Mouse (Mus musculus) hindbrain, embryonic 11.5 days (tissue): ENCODE results near the gene Tmem107. TPM values are rescaled to one million over a fixed set of nuclear protein-coding genes. Genes with fewer than 3 reads are reported as not detected.

Source experiments
- ATAC-seq: fragments of 200-750 bp; cut with Nextera tagmentation; 2 replicates; pipeline ENCODE4 v1.8.0; 2017; ENCODE audit warnings: mild to moderate bottlenecking, moderate TSS enrichment, moderate library complexity; ENCODE audit not compliant: low FRiP score
- DNase-seq: peaks from one replicate; pipeline ENCODE4 v3.0.0-alpha.2; 2015; ENCODE audit warnings: low spot score
- H3K27ac ChIP-seq: fragments of 300-500 bp; sonication (generic); 2 replicates; pipeline ENCODE4 v1.5.1; 2014; ENCODE audit warnings: mild to moderate bottlenecking, low read depth, low read length
- H3K27me3 ChIP-seq: fragments of 300-500 bp; sonication (generic); 2 replicates; pipeline ENCODE4 v1.6.1; 2014; ENCODE audit warnings: mild to moderate bottlenecking, low read length, moderate library complexity, mixed read lengths; ENCODE audit not compliant: control insufficient read depth, insufficient read depth
- H3K36me3 ChIP-seq: fragments of 300-500 bp; sonication (generic); 2 replicates; pipeline ENCODE4 v1.6.1; 2014; ENCODE audit warnings: mild to moderate bottlenecking, low read length, moderate library complexity, mixed read lengths; ENCODE audit not compliant: control insufficient read depth, insufficient read depth
- H3K4me1 ChIP-seq: fragments of 300-500 bp; sonication (generic); replicated peaks from 2 replicates; pipeline ENCODE4 v1.6.1; 2014; ENCODE audit warnings: low read length, mixed read lengths; ENCODE audit not compliant: control insufficient read depth, insufficient read depth
- H3K4me2 ChIP-seq: fragments of 300-500 bp; sonication (generic); replicated peaks from 2 replicates; pipeline ENCODE4 v1.6.1; 2014; ENCODE audit warnings: mild to moderate bottlenecking, low read depth, low read length
- H3K4me3 ChIP-seq: fragments of 300-500 bp; sonication (generic); 2 replicates; pipeline ENCODE4 v1.5.1; 2014; ENCODE audit warnings: low read depth, low read length
- H3K9ac ChIP-seq: fragments of 300-500 bp; sonication (generic); 2 replicates; pipeline ENCODE4 v1.6.1; 2014; ENCODE audit warnings: low read depth, low read length
- H3K9me3 ChIP-seq: fragments of 300-500 bp; sonication (generic); 2 replicates; pipeline ENCODE4 v1.6.1; 2016; ENCODE audit warnings: low read length; ENCODE audit not compliant: control insufficient read depth
- WGBS: fragments of 180-500 bp; shearing (Covaris S2); extraction: QIAGEN DNeasy Blood & Tissue Kit; methylation state at CpG from one replicate; pipeline ENCODE4 v1.1.7; 2014; 5-methylcytosine and 5-hydroxymethylcytosine counted together
- polyA plus RNA-seq: library from polyadenylated mRNA; unstranded; fragments of >200 nt; fragmentation: Nextera tagmentation; extraction: Ambion mirVana; gene quantifications from 2 replicates; pipeline ENCODE4 v1.2.1, GENCODE M21; 2014

The Tmem107 gene
- polyA plus RNA-seq, 1 experiment from 2014 or later = 54.6 TPM

DNA sequence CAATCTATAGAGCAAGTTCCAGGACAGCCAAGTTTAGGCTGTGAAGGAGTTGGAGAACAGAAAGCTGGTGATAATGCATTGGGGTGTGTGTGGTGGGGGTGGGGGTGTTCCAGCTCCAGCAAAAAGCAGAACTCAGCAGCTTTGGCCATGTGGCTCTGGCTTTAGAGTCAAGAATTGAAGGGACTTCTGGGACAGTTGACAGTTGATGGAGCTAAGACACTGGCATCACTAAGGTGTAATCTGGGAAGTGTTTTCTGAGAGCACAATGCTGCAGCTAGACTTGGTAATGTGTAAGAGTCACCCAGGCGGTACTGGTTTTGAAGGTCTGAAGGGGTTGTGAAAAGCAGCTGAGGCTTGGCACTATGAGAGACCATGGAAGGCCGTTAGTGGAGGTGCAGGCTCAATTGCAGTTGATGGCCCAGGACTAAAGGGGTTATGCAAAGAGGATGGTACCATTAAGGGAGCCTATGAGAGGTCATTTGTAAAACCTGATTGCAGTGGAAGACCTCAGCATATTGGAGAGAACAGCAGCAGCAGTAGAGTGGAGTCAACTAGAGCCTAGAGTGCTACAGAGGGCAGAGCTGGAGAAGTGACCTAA, 17.7 kb upstream of the Tmem107 start:
- 94% methylated on average over 2 of the region's 2 CpGs for WGBS
- no peak overlapping the region for H3K27ac ChIP-seq
- H3K4me3 ChIP-seq = no peak overlapping the region
- no peak overlapping the region for H3K4me2 ChIP-seq
- ATAC-seq = no peak
- no peaks in the 10 kb centered on the region for H3K9me3 ChIP-seq
- no peak overlapping the region for H3K9ac ChIP-seq
- DNase-seq = no peak
- H3K36me3 ChIP-seq = peaks cover 9% of the 10 kb centered on the region; the same call in 1 of the 2 replicates
- H3K4me1 ChIP-seq = no peaks in the 10 kb centered on the region
- H3K27me3 ChIP-seq = no peaks in the 10 kb centered on the region

DNA sequence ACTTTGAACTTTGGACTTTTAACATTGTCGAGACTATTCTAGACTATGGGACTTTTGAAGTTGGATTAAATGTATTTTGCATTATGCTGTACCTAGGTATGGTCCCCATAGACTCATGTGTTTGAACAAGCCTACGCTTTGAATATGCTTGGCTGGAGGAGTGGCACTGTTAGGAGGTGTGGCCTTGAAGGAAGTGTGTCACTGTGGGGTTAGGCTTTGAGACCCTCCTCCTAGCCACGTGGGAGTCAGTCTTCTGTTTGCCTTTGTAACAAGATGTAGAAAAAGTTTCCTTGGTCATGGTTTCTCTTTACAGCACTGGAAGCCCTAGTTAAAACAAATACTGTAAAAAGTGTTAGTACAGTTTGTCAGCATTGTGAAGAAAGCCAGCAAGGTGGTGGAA, 16.8 kb upstream of the Tmem107 start:
- Histone ChIP-seq H3K36me3 (peaks cover 9% of the 10 kb centered on the region; the same call in 1 of the 2 replicates), H3K9me3 (no peaks in the 10 kb centered on the region), H3K9ac (no peak overlapping the region), H3K27ac (no peak overlapping the region), H3K4me2 (no peak overlapping the region), H3K4me3 (no peak overlapping the region), H3K4me1 (0 out of 2 replicates have a peak, but pooled peaks cover 2% of the 10 kb centered on the region), H3K27me3 (no peaks in the 10 kb centered on the region)
- DNase-seq (no peak), ATAC-seq (no peak)
- WGBS = 77% methylated on average over 3 of the region's 3 CpGs

DNA sequence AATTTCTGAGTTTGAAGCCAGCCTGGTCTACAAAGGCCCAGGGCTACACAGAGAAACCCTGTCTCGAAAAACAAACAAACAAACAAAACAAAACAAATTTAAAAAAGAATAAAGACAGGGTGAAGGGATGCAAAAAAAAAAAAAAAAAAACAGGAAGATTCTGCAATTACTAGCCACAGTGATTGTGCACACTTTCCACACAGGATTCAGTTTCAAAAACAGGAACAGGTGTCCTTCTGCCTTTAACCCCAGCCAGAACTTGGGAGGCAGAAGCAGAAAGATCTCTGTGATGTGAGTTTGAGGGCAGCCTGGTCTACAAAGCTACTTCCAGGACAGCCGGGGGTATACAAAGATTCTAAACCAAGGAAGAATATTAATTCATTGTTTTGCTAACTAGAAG, 12.3 kb upstream of the Tmem107 start:
- H3K36me3 ChIP-seq = no peaks in the 10 kb centered on the region
- H3K9ac ChIP-seq = no peak overlapping the region; the same call in 1 of the 2 replicates
- WGBS = 72% methylated on average over 2 of the region's 2 CpGs
- 0 out of 2 replicates have a peak, but pooled peaks cover 3% of the 10 kb centered on the region for H3K4me1 ChIP-seq
- no peaks in the 10 kb centered on the region for H3K9me3 ChIP-seq
- H3K27me3 ChIP-seq = no peaks in the 10 kb centered on the region
- peak overlapping the region; percentile 79 for H3K27ac ChIP-seq
- DNase-seq (no peak), ATAC-seq (no peak)
- H3K4me3 ChIP-seq = peak overlapping the region; percentile 87
- peak overlapping the region; percentile 68 for H3K4me2 ChIP-seq

DNA sequence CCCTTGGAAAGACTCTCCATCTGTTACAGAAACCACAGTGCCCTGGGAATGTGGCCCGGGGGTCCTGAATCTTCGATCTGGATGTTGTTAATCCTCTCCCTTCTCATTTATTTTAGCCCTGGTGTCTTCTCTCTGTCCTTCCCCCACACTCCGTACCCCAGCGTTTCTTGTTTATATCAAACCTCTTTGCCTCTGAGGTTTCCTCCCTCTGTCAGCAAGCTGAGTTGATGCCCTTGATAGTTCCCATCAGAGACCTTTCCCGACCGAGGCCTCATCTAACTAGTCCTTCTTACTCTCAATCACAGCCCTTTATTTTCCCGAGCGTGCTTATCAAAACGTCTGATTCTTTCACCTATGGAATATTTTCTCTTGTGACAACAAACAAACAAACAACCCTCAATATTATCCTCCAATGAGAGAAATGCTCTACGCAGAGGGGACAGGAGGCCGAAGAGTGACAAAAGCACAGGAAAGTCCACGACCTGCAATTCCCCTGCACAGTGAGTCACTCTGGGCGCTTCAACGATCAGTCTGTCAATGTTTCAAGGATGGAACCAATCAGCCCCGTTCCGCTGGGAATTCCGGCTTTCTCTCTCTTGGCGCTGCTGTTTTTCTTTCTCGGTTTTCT, 11.8 kb upstream of the Tmem107 start:
- no peaks in the 10 kb centered on the region for H3K36me3 ChIP-seq
- DNase-seq (peak; percentile 26), ATAC-seq (peak; percentile 38)
- H3K9me3 ChIP-seq = no peaks in the 10 kb centered on the region
- no peaks in the 10 kb centered on the region for H3K27me3 ChIP-seq
- H3K4me1 ChIP-seq = 0 out of 2 replicates have a peak, but pooled peaks cover 3% of the 10 kb centered on the region
- H3K9ac ChIP-seq = peak overlapping the region; percentile 64
- 2% methylated on average over 19 of the region's 19 CpGs for WGBS
- peak overlapping the region; percentile 79 for H3K27ac ChIP-seq
- H3K4me2 ChIP-seq = peak overlapping the region; percentile 68
- peak overlapping the region; percentile 87 for H3K4me3 ChIP-seq

DNA sequence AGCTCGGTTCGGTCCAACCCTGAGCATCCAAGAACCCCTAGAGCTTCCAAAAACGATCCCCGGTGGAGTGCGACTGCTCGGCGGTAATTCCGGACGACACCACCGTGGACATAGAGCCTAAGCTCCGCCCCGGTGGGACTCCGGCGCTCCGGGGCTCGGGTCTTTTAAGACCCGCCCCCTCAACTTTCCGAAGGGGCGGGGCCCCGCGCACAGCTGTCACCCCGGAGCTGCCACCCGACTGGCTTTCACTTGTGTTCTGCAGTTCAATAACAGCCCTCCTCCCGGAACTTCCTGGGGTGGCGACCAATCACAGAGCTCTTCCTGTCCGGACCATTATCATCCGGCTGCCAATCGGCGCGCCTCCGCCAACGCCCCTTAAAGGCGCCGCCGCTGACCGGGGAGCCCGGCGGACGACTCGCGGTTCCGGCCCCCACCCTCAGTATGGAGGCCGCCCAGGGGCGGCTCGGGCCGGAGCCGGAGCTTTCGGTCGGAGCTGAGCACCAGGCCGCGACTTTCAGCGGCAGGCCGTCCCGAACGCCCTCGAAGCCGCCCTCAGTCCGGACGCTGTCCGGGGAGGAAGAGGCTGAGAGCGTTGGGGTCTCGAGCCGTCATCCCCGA, 11.1 kb upstream of the Tmem107 start, which contains the start of gene Borcs6:
Gene Borcs6, plus strand, starts transcription at position 361 of the 618 bp plus-strand sequence.
- H3K27me3 ChIP-seq = no peaks in the 10 kb centered on the region
- H3K36me3 ChIP-seq = no peaks in the 10 kb centered on the region
- H3K4me1 ChIP-seq = 0 out of 2 replicates have a peak, but pooled peaks cover 3% of the 10 kb centered on the region
- H3K9ac ChIP-seq = peak within 1 kb of the TSS; percentile 82
- no peaks in the 10 kb centered on the region for H3K9me3 ChIP-seq
- H3K27ac ChIP-seq = peak within 1 kb of the TSS; percentile 87
- H3K4me3 ChIP-seq = peak within 1 kb of the TSS; percentile 87
- peak; percentile 96 for DNase-seq
- WGBS = under 1% methylated on average over 61 of the region's 64 CpGs
- peak within 1 kb of the TSS; percentile 96 for H3K4me2 ChIP-seq
- ATAC-seq = peak; percentile 91

DNA sequence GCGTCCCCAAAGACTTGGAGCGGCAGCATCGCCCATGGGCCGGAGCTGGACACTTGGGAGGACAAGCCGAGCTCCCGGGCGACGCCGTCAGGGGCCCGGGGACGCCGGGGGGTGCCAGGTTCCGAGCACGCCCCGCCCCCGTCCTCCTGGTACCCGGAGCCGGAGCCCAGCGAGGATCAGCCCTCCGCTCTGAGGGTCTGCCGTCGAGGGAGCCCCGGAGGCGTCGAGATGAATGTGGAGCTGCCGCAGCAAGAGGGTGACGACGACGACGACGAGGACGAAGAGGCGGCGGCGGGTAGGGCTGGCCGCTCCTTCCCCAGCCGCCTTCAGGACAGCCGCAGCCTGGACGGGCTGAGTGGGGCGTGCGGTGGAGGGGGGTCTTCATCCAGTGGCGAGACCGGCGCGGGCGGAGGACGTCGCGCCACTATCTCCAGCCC, 10.6 kb upstream of the Tmem107 start:
- H3K4me3 ChIP-seq = peak overlapping the region; percentile 87
- 0 out of 2 replicates have a peak, but pooled peaks cover 3% of the 10 kb centered on the region for H3K4me1 ChIP-seq
- WGBS = 0% methylated on average over 41 of the region's 49 CpGs
- H3K36me3 ChIP-seq = no peaks in the 10 kb centered on the region
- H3K9ac ChIP-seq = peak overlapping the region; percentile 82
- peak overlapping the region; percentile 87 for H3K27ac ChIP-seq
- ATAC-seq (peak; percentile 20), DNase-seq (no peak)
- no peaks in the 10 kb centered on the region for H3K27me3 ChIP-seq
- H3K9me3 ChIP-seq = no peaks in the 10 kb centered on the region
- H3K4me2 ChIP-seq = peak overlapping the region; percentile 96

DNA sequence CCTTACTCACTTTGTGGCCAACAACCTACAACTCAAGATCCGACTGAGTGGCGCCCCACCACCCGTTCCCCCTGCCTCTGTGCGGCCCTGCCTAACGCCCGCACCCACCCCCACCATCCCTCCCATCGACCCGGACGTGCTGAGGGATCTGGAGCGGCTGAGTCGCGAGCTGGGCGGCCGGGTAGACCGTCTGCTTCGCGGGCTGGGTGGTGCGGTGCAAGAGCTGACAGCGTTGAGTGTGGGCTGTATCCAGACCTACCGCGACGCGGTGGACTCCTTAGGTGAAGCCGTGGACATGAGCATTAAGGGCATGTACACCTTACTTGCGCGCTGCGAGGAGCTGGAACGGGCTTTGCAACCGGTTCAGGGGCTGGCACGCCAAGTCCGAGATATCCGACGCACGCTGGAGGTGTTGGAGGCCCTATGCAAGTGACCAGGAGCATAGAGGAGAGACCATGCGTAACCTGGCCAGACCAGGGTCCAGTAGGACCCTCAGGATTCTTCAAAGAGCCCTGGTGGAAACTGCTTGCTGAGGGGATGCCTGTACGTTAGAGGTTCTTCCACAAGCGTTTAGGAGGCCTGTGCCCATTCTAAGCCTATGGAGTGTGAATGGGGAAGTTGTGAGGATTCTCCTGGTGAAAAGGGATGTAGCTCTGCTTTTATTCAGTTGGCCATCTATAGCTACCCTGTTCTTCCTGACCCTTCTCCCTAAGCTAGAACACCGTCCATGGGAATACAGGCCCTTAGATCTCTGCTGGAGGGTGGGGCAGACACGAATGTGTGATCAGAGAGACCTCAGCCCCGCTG, 10.0 kb upstream of the Tmem107 start:
- Histone ChIP-seq H3K9ac (peak overlapping the region; percentile 82), H3K4me1 (0 out of 2 replicates have a peak, but pooled peaks cover 3% of the 10 kb centered on the region), H3K27me3 (no peaks in the 10 kb centered on the region), H3K4me3 (peak overlapping the region; percentile 87), H3K36me3 (no peaks in the 10 kb centered on the region), H3K27ac (peak overlapping the region; percentile 87; the same call in 1 of the 2 replicates), H3K4me2 (peak overlapping the region; percentile 96), H3K9me3 (no peaks in the 10 kb centered on the region)
- no peak for ATAC-seq
- WGBS = 2% methylated on average over 40 of the region's 40 CpGs
- DNase-seq = peak; percentile 43

DNA sequence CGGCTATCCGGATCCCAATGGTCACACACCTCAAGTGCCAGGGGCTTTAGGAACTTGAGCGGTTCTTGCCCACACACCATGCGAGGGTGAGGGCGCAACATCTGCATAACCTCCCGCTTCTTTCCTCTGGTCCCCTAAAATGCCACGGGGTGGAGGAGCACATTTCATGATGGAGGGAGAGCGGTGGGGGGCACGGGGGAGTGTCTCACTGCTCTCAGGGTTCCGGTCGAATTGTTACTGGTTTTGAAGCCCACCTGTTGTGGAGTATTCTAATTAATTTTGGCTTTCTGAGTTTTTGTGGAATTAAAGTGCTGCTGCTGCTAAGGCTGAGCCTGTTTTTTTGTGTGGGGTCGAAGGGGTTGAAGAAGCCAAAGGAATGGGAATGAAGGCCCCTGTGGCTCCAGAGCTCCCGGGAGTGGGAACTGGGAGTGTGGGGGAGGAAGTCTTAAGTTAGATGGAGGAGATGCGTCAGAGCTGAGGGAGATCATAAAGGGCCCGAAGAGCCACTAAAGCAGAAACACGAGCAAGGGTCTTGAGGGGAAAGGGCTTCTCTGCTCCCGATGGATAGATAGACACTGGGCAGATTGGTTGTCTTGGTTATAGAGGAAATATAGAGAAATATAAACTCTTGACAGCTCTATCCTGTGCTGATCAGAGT, 9.2 kb upstream of the Tmem107 start:
- Histone ChIP-seq H3K27ac (no peak overlapping the region), H3K36me3 (no peaks in the 10 kb centered on the region), H3K4me3 (peak overlapping the region; percentile 87), H3K4me1 (0 out of 2 replicates have a peak, but pooled peaks cover 3% of the 10 kb centered on the region), H3K9ac (peak overlapping the region; percentile 40; the same call in 1 of the 2 replicates), H3K9me3 (no peaks in the 10 kb centered on the region), H3K27me3 (no peaks in the 10 kb centered on the region), H3K4me2 (peak overlapping the region; percentile 96)
- ATAC-seq = no peak
- no peak for DNase-seq
- 9% methylated on average over 17 of the region's 17 CpGs for WGBS
